Mouse (Mus musculus) stomach, embryonic 16.5 days (tissue): ENCODE results near the gene Rims4. TPM values are rescaled to one million over a fixed set of nuclear protein-coding genes. Genes with fewer than 3 reads are reported as not detected.

Source experiments
- ATAC-seq: fragments of 200-750 bp; cut with Nextera tagmentation; 2 replicates; pipeline ENCODE4 v1.8.0; 2017; ENCODE audit warnings: moderate number of reproducible peaks, moderate TSS enrichment; ENCODE audit not compliant: insufficient read depth, low FRiP score
- H3K27ac ChIP-seq: fragments of 300-500 bp; sonication (generic); 2 replicates; pipeline ENCODE4 v1.5.1; 2014; ENCODE audit warnings: low read length
- H3K27me3 ChIP-seq: fragments of 300-500 bp; sonication (generic); 2 replicates; pipeline ENCODE4 v1.6.1; 2014; ENCODE audit warnings: low read length, control low read depth, mixed read lengths; ENCODE audit not compliant: control insufficient read depth, insufficient read depth
- H3K36me3 ChIP-seq: fragments of 300-500 bp; sonication (generic); 2 replicates; pipeline ENCODE4 v1.6.1; 2014; ENCODE audit warnings: low read length; ENCODE audit not compliant: control insufficient read depth, insufficient read depth
- H3K4me1 ChIP-seq: fragments of 300-500 bp; sonication (generic); 2 replicates; pipeline ENCODE4 v1.6.1; 2014; ENCODE audit warnings: low read length, control low read depth, mixed read lengths; ENCODE audit not compliant: control insufficient read depth, insufficient read depth
- H3K4me2 ChIP-seq: fragments of 300-500 bp; sonication (generic); 2 replicates; pipeline ENCODE4 v1.6.1; 2014; ENCODE audit warnings: low read depth, low read length, mixed read lengths
- H3K4me3 ChIP-seq: fragments of 300-500 bp; sonication (generic); replicated peaks from 2 replicates; pipeline ENCODE4 v1.5.1; 2014; ENCODE audit warnings: mild to moderate bottlenecking, low read length
- H3K9ac ChIP-seq: fragments of 300-500 bp; sonication (generic); 2 replicates; pipeline ENCODE4 v1.6.1; 2014; ENCODE audit warnings: low read length
- H3K9me3 ChIP-seq: fragments of 300-500 bp; sonication (generic); replicated peaks from 2 replicates; pipeline ENCODE4 v1.6.1; 2016; ENCODE audit warnings: low read length, control low read depth; ENCODE audit not compliant: control insufficient read depth
- WGBS: fragments of 180-500 bp; shearing (Covaris S2); extraction: QIAGEN DNeasy Blood & Tissue Kit; methylation state at CpG from one replicate; pipeline ENCODE4 v1.1.7; 2014; 5-methylcytosine and 5-hydroxymethylcytosine counted together
- polyA plus RNA-seq: library from polyadenylated mRNA; unstranded; fragments of >200 nt; fragmentation: Nextera tagmentation; extraction: Ambion mirVana; gene quantifications from 2 replicates; pipeline ENCODE4 v1.2.1, GENCODE M21; 2015

Gene Rims4
- polyA plus RNA-seq, 1 experiment from 2014 or later, result 0.40 TPM

DNA sequence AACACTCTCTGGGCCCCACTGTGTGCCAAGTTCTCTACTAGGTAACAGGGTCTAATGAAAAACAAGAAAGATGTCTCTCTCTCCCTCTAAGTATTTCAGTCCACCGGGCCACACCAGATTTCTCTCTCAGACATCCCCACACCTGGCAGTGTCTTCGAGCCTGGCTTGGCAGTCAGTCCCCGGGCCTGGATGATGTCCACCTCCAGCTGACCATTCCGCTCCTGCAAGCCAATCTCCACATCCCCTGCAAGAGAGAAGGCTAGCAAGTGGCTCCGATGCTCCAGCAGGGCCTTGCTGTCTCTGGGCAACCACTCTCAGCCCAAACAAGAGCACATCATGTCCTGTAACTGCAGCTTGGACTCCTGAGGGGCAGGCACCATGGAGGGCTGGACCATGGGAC lies 53.2 kb downstream of the Rims4 start:
- H3K4me1 ChIP-seq, result no peaks in the 10 kb centered on the region
- no peak overlapping the region for H3K4me2 ChIP-seq
- H3K27ac ChIP-seq, result no peak overlapping the region
- H3K9ac ChIP-seq, result no peak overlapping the region
- 89% methylated on average over 5 of the region's 5 CpGs for WGBS
- peaks cover 4% of the 10 kb centered on the region; the same call in 1 of the 2 replicates for H3K27me3 ChIP-seq
- no peak for ATAC-seq
- no peaks in the 10 kb centered on the region for H3K36me3 ChIP-seq
- no peaks in the 10 kb centered on the region for H3K9me3 ChIP-seq
- no peak overlapping the region for H3K4me3 ChIP-seq

DNA sequence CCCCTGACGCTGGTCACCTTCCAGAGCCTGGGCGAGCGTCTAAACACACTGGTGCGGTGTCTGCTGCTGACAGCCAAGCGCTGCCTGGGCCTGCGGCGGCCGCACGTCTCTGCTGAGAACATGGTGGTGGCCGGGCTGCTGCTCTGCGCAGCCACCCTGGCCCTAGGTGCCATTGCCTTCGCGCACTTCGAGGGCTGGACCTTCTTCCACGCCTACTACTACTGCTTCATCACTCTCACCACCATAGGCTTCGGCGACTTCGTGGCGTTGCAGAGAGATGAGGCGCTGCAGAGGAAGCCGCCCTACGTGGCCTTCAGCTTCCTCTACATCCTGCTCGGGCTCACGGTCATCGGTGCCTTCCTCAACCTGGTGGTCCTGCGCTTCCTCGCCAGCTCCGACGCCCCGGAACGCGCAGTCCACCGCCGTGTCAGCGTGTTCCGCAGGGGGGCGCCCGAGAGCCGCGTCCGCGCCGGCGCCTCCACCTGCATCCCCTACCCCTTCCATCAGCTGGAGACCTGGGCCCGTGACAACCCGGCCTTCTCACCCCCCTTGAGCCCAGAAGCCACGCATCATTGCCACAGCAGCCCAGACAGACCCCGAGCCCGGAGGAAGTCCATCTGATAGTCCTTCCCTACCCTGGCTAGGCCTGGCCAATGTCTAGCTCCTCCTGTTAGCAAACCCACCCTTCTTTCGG lies 60.1 kb downstream of the Rims4 start:
- peaks cover 4% of the 10 kb centered on the region; the same call in 1 of the 2 replicates for H3K4me1 ChIP-seq
- H3K4me2 ChIP-seq, result peak overlapping the region; percentile 22; the same call in 1 of the 2 replicates
- H3K9me3 ChIP-seq, result no peaks in the 10 kb centered on the region
- H3K36me3 ChIP-seq, result no peaks in the 10 kb centered on the region
- H3K27ac ChIP-seq, result no peak overlapping the region
- H3K4me3 ChIP-seq, result no peak overlapping the region
- WGBS, result 12% methylated on average over 49 of the region's 50 CpGs
- peaks cover 32% of the 10 kb centered on the region for H3K27me3 ChIP-seq
- ATAC-seq, result no peak
- no peak overlapping the region for H3K9ac ChIP-seq

DNA sequence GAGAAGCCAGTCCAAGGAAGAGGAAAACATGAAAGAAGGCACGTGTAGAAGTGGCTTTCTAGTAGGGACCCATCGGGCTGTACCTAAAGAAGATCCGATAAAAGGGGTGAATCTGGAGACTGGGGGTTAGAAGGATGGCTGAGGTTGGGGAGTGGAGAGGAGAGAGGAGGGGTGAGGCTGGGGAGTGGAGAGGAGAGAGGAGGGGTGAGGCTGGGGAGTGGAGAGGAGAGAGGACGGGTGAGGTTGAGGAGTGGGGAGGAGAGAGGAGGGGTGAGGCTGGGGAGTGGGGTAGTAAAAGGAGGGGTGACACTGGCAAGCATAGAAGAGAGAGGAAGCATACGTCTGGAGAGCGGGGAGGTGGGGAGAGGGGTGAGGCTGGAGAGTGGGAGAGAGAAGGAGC lies 61.2 kb downstream of the Rims4 start:
- Histone ChIP-seq H3K4me2 (no peak overlapping the region), H3K9me3 (no peaks in the 10 kb centered on the region), H3K36me3 (no peaks in the 10 kb centered on the region), H3K4me1 (peaks cover 4% of the 10 kb centered on the region; the same call in 1 of the 2 replicates), H3K9ac (no peak overlapping the region), H3K27me3 (peaks cover 42% of the 10 kb centered on the region), H3K4me3 (no peak overlapping the region), H3K27ac (no peak overlapping the region)
- ATAC-seq, result peak; percentile 56
- WGBS, result 79% methylated on average over 6 of the region's 6 CpGs

DNA sequence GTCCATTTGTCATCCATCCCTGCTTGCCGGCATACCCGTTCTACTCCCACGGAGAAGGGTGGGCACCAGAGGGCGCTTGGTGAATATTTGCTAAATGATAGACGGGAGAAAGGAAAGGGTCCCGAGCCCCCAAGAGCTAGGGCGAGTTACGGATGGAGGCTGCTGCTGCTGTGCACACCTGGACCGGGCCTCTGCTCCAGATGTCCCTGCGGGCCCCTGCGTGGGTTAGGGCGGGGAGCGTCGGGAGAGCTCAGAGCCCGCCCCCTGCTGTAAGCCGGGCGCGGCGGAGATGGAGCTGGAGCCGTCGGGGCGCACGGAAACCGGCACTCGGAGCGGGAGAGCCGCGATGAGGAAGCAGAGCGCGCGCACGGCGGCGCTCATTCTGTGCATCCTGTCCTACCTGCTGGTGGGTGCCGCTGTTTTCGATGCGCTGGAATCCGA lies 65.0 kb downstream of the Rims4 start, which contains the start of gene Kcnk15:
Gene Kcnk15, plus strand, starts transcription at position 191 of the 441 bp plus-strand sequence.
- no peak for ATAC-seq
- Histone ChIP-seq H3K36me3 (no peaks in the 10 kb centered on the region), H3K4me2 (peak within 1 kb of the TSS; percentile 38), H3K27ac (no peak within 1 kb of the TSS), H3K9me3 (no peaks in the 10 kb centered on the region), H3K4me3 (peak within 1 kb of the TSS; percentile 27), H3K9ac (no peak within 1 kb of the TSS), H3K27me3 (peaks cover 66% of the 10 kb centered on the region), H3K4me1 (peaks cover 4% of the 10 kb centered on the region; the same call in 1 of the 2 replicates)
- under 1% methylated on average over 38 of the region's 38 CpGs for WGBS

DNA sequence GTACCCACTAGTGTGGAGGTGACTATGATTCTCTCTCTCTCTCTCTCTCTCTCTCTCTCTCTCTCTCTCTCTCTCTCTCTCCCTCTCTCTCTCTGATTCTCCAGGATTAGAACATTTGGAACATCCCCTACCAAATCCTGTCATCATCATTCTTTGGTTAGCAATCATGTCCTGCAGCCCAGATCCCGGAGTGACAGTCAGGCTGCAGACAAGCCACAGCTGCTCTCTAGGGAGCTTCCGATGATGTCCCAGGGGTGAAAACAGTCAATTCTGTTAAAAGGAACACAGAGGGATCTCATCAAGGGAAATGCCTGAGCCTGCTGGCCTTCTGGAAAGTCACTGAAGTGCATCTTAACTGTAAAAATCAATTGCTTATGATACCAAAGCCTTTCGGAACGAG lies 76.4 kb downstream of the Rims4 start:
- no peak overlapping the region for H3K4me3 ChIP-seq
- no peaks in the 10 kb centered on the region for H3K36me3 ChIP-seq
- H3K4me2 ChIP-seq, result no peak overlapping the region
- H3K4me1 ChIP-seq, result no peaks in the 10 kb centered on the region
- no peak overlapping the region for H3K27ac ChIP-seq
- H3K9ac ChIP-seq, result no peak overlapping the region
- no peaks in the 10 kb centered on the region for H3K27me3 ChIP-seq
- no peak for ATAC-seq
- 46% methylated on average over 4 of the region's 4 CpGs for WGBS
- no peaks in the 10 kb centered on the region for H3K9me3 ChIP-seq

DNA sequence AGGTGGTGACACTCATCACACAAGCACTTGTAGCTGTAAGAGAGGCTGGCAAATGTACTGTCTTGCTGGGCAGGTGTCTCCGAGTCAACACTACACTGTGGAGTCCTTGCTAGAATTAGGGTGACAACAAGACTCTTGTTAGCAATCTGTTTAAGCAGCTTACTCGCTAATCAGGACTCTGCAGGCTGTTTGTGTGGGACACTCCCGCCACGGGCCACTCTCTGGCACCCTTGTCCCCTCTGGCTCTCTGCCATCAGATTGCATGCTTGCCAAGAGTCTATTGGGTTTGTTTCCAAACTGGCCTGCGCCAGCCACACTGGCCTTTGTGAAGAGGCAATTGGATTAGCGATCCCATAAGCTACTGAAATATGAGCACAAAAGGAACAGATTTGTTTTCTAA lies 79.0 kb downstream of the Rims4 start:
- no peak overlapping the region for H3K27ac ChIP-seq
- 56% methylated on average over 6 of the region's 6 CpGs for WGBS
- ATAC-seq, result no peak

DNA sequence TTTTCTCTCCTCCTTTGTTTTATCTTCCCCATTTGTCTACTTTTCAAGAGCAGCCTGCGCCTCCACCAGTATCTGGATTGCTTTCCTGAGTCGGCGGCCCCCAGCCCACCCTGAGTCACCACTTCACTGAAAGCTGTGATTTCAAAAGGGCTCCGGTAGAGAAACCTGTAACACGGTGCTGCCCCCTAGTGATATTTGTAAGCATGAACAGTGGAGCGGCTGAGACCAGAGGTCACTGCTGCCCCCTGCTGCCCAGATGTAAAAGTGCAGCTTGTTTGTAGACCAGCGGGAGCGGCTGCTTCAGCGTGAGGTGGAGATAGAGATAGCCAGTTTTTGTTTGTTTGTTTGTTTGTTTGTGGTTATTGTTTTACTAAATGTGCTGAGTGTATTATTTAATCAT lies 80.4 kb downstream of the Rims4 start:
- Histone ChIP-seq H3K9ac (no peak overlapping the region), H3K4me1 (no peaks in the 10 kb centered on the region), H3K27me3 (no peaks in the 10 kb centered on the region), H3K9me3 (no peaks in the 10 kb centered on the region), H3K4me3 (no peak overlapping the region), H3K36me3 (no peaks in the 10 kb centered on the region), H3K4me2 (no peak overlapping the region), H3K27ac (no peak overlapping the region)
- 25% methylated on average over 9 of the region's 9 CpGs for WGBS
- ATAC-seq, result no peak

More for the DNA sequence above, 79.0 kb downstream of the Rims4 start:
- Histone ChIP-seq H3K4me3 (no peak overlapping the region), H3K4me1 (no peaks in the 10 kb centered on the region), H3K36me3 (no peaks in the 10 kb centered on the region), H3K27me3 (no peaks in the 10 kb centered on the region), H3K4me2 (no peak overlapping the region), H3K9ac (no peak overlapping the region), H3K9me3 (no peaks in the 10 kb centered on the region)

DNA sequence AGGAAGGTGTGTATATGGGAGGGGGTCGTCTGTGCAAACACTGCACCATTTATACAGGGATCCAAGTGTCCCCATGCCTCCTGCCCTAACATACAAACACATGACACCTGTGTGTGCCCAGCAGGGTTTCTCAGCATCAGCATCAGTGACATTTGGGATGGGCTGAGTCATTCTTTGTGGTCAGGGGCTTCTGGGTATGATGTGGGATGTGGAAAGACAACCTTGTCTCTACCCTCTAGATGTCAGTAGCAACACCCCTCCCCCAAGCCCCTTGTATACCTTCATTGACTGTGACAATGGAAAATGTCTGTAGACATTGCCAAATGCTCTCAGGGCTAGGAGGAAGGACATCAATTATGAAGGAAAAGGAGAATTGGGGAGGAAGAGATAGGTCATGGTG lies 87.3 kb downstream of the Rims4 start:
- 43% methylated on average over 1 of the region's 1 CpGs for WGBS
- Histone ChIP-seq H3K27me3 (no peaks in the 10 kb centered on the region), H3K4me2 (no peak overlapping the region), H3K9ac (no peak overlapping the region), H3K27ac (no peak overlapping the region), H3K4me3 (no peak overlapping the region), H3K36me3 (no peaks in the 10 kb centered on the region), H3K4me1 (no peaks in the 10 kb centered on the region), H3K9me3 (no peaks in the 10 kb centered on the region)
- no peak for ATAC-seq

DNA sequence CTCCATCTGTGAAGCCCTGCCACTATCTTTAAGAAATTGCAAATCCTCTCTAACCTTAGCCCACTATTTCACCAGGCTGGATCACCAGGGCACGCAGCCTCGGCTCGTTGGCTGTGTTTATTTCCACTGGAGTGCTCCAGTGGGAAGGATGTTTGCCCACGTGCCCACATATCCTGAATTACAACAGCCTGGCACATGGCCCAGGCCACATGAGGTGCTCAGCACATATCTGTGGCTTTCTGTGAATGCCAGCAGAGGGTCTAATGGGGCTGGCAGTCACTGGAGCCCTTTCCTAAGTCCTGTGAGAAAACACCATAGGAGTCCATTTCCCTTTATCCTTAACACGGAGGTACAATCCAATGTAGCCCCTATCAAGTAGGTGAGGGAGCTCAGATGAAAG lies 92.0 kb downstream of the Rims4 start:
- Histone ChIP-seq H3K4me2 (no peak overlapping the region), H3K9me3 (no peaks in the 10 kb centered on the region), H3K4me1 (no peaks in the 10 kb centered on the region), H3K27ac (no peak overlapping the region), H3K9ac (no peak overlapping the region), H3K36me3 (no peaks in the 10 kb centered on the region), H3K27me3 (no peaks in the 10 kb centered on the region), H3K4me3 (no peak overlapping the region)
- WGBS, result 68% methylated on average over 5 of the region's 5 CpGs
- no peak for ATAC-seq
